Mouse (Mus musculus) lung, postnatal 14 days (tissue): ENCODE results near the gene Mast3.

Source experiments
- DNase-seq: peaks from one replicate; pipeline ENCODE4 v3.0.0; 2021

Mast3 gene

GRCm38 (mm10) chr8:70804481-70805206, at the start of gene Mast3:
Gene Mast3, minus strand, starts transcription at chr8:70805054.
- DNase-seq: peak; percentile 92

- DNase-seq: no peak
Measured at GRCm38 (mm10) chr8:70853863-70854262, 49.0 kb upstream of the Mast3 start.

GRCm38 (mm10) chr8:70852595-70853231, 47.9 kb upstream of the Mast3 start:
- DNase-seq: no peak

- DNase-seq: no peak
Measured at GRCm38 (mm10) chr8:70851837-70852236, 47.0 kb upstream of the Mast3 start.

GRCm38 (mm10) chr8:70850947-70851346, 46.1 kb upstream of the Mast3 start:
- DNase-seq: no peak

GRCm38 (mm10) chr8:70850132-70850845, 45.4 kb upstream of the Mast3 start:
- DNase-seq: no peak

- DNase-seq: no peak
Measured at GRCm38 (mm10) chr8:70849333-70849990, 44.6 kb upstream of the Mast3 start.

GRCm38 (mm10) chr8:70846371-70847154, 41.7 kb upstream of the Mast3 start:
- no peak for DNase-seq

GRCm38 (mm10) chr8:70845108-70845507, 40.3 kb upstream of the Mast3 start:
- DNase-seq: no peak

GRCm38 (mm10) chr8:70844523-70844922, 39.7 kb upstream of the Mast3 start:
- DNase-seq: peak; percentile 96

- no peak for DNase-seq
Measured at GRCm38 (mm10) chr8:70843941-70844340, 39.1 kb upstream of the Mast3 start.

GRCm38 (mm10) chr8:70843214-70843773, 38.4 kb upstream of the Mast3 start:
- no peak for DNase-seq

GRCm38 (mm10) chr8:70842484-70842883, 37.6 kb upstream of the Mast3 start:
- DNase-seq: no peak

GRCm38 (mm10) chr8:70841147-70842072, 36.6 kb upstream of the Mast3 start:
- DNase-seq: peak; percentile 95

- DNase-seq: no peak
Measured at GRCm38 (mm10) chr8:70840590-70840989, 35.7 kb upstream of the Mast3 start.

- DNase-seq: peak; percentile 99
Measured at GRCm38 (mm10) chr8:70839408-70840351, 34.8 kb upstream of the Mast3 start, which contains the start of gene Arrdc2. Gene Arrdc2, minus strand, starts transcription at chr8:70839720.

GRCm38 (mm10) chr8:70838654-70839407, 34.0 kb upstream of the Mast3 start:
- DNase-seq: no peak

GRCm38 (mm10) chr8:70836666-70837065, 31.8 kb upstream of the Mast3 start:
- no peak for DNase-seq

GRCm38 (mm10) chr8:70834071-70834470, 29.2 kb upstream of the Mast3 start:
- DNase-seq: no peak
